In the genomic region with DNA sequence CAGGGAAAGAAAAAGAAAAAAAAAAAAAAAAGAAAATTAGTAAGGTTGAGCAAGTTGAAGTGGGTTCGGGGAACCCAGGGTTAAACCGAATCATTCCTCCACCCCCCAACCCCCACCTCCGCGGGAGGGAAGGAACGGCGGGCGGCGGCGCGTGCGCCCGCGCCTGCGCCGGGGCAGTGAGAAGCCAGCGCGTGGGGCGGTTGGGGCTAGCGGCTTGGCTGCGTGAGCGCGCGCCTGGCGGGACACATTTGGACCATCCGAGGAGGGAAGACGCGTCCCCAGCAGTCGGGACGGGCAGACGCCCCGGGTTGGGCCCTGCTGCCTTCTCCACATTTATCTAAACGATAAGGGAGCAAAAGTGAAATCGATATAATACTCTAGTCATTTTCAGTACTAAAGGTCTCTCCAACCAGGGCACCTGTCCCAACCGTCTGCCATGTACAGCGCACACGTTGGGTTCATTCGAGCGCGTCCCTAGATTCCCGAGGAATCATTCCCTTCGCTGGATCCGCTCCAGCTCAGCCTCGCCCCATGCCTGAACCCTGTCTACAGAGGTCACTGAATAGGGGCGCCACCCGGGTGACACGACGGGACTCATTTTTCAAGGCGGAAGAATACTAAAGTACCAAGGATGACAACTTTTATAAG, we compare ENCODE assay signal across 8 mouse cellular contexts. TPM values are rescaled to one million over a fixed set of nuclear protein-coding genes. Genes with fewer than 3 reads are reported as not detected.
A peak's percentile ranks its signal among the peaks of the same experiment; 100 is the strongest.
DNase-seq lines count a peak whose midpoint lies in the region; ATAC-seq and TF ChIP-seq lines count a peak whose summit lies in the region.

No protein-coding gene starts in this region.

- H3K4me3 ChIP-seq in heart, embryonic 13.5 days, result peak overlapping the region; percentile 100
- peak overlapping the region; percentile 100 for H3K4me3 ChIP-seq in kidney, embryonic 16.5 days (ENCODE audit: low read length)
- H3K4me3 ChIP-seq in liver, postnatal 0 days (ENCODE audit: low read depth, low read length), result peak overlapping the region; percentile 100
- H3K4me3 ChIP-seq in neural tube, embryonic 12.5 days, result peak overlapping the region; percentile 98

- peak; percentile 54 for TF ChIP-seq EP300 in liver, postnatal 0 days (IDR thresholded peaks at IDR 0.05; ENCODE audit: low read depth)

- H3K36me3 ChIP-seq in heart, embryonic 13.5 days, result peaks cover 42% of the 10 kb centered on the region
- H3K36me3 ChIP-seq in kidney, embryonic 16.5 days (ENCODE audit: insufficient read depth, low read length), result peaks cover 27% of the 10 kb centered on the region
- peaks cover 26% of the 10 kb centered on the region for H3K36me3 ChIP-seq in liver, postnatal 0 days (replicated peaks; ENCODE audit: insufficient read depth, low read length)
- H3K36me3 ChIP-seq in neural tube, embryonic 12.5 days, result peaks cover 25% of the 10 kb centered on the region

- peak overlapping the region; percentile 99 for H3K27ac ChIP-seq in heart, embryonic 13.5 days (replicated peaks)
- peak overlapping the region; percentile 99 for H3K27ac ChIP-seq in kidney, embryonic 16.5 days (ENCODE audit: low read length)
- peak overlapping the region; percentile 99 for H3K27ac ChIP-seq in liver, postnatal 0 days (ENCODE audit: low read depth)
- H3K27ac ChIP-seq in neural tube, embryonic 12.5 days, result peak overlapping the region; percentile 90

- peak overlapping the region; percentile 100 for H3K9ac ChIP-seq in heart, embryonic 13.5 days
- peak overlapping the region; percentile 99 for H3K9ac ChIP-seq in kidney, embryonic 16.5 days (replicated peaks; ENCODE audit: low read length)
- peak overlapping the region; percentile 100 for H3K9ac ChIP-seq in liver, postnatal 0 days (replicated peaks)
- H3K9ac ChIP-seq in neural tube, embryonic 12.5 days, result peak overlapping the region; percentile 97

- DNase-seq in brain, adult 2 months (ENCODE audit: low read depth, low spot score), result peak; percentile 91
- DNase-seq in liver, postnatal 0 days, result peak; percentile 86
- peak; percentile 55 for DNase-seq in telencephalon, adult 2 months (ENCODE audit: low read depth, low spot score)

- H3K4me1 ChIP-seq in heart, embryonic 13.5 days, result peaks cover 77% of the 10 kb centered on the region
- H3K4me1 ChIP-seq in kidney, embryonic 16.5 days (ENCODE audit: insufficient read depth, low read length), result peaks cover 53% of the 10 kb centered on the region
- H3K4me1 ChIP-seq in liver, postnatal 0 days (ENCODE audit: insufficient read depth), result peaks cover 45% of the 10 kb centered on the region
- H3K4me1 ChIP-seq in neural tube, embryonic 12.5 days, result peaks cover 41% of the 10 kb centered on the region

- no peak for TF ChIP-seq CTCF in liver, postnatal 0 days (IDR thresholded peaks at IDR 0.05; ENCODE audit: low read depth)

- H3K27me3 ChIP-seq in heart, embryonic 13.5 days (replicated peaks), result no peaks in the 10 kb centered on the region
- H3K27me3 ChIP-seq in kidney, embryonic 16.5 days (ENCODE audit: insufficient read depth, low read length), result no peaks in the 10 kb centered on the region
- no peaks in the 10 kb centered on the region for H3K27me3 ChIP-seq in liver, postnatal 0 days (ENCODE audit: insufficient read depth, low read length)
- no peaks in the 10 kb centered on the region for H3K27me3 ChIP-seq in neural tube, embryonic 12.5 days (replicated peaks)

- WGBS in heart, embryonic 13.5 days, result under 1% methylated on average over 42 of the region's 48 CpGs
- WGBS in kidney, embryonic 16.5 days, result under 1% methylated on average over 48 of the region's 48 CpGs
- WGBS in liver, postnatal 0 days (ENCODE audit: insufficient replicate concordance), result under 1% methylated on average over 46 of the region's 48 CpGs
- under 1% methylated on average over 48 of the region's 48 CpGs for WGBS in neural tube, embryonic 12.5 days

- peak overlapping the region; percentile 94 for H3K4me2 ChIP-seq in heart, embryonic 13.5 days
- peak overlapping the region; percentile 98 for H3K4me2 ChIP-seq in kidney, embryonic 16.5 days (replicated peaks; ENCODE audit: low read depth, low read length)
- peak overlapping the region; percentile 96 for H3K4me2 ChIP-seq in liver, postnatal 0 days (ENCODE audit: low read depth, low read length)
- peak overlapping the region; percentile 97 for H3K4me2 ChIP-seq in neural tube, embryonic 12.5 days (replicated peaks)

- no peaks in the 10 kb centered on the region for H3K9me3 ChIP-seq in heart, embryonic 13.5 days
- H3K9me3 ChIP-seq in kidney, embryonic 16.5 days (ENCODE audit: low read length), result no peaks in the 10 kb centered on the region
- no peaks in the 10 kb centered on the region for H3K9me3 ChIP-seq in liver, postnatal 0 days (ENCODE audit: low read length)
- H3K9me3 ChIP-seq in neural tube, embryonic 12.5 days, result no peaks in the 10 kb centered on the region

- peak; percentile 32 for ATAC-seq in CD4-positive, CD25-positive, alpha-beta regulatory T cell, adult 4 months
- peak; percentile 9; the same call in 1 of the 2 replicates for ATAC-seq in erythroblast, adult 5-6 weeks (replicated peaks; ENCODE audit: low FRiP score, poor library complexity, severe bottlenecking)
- 0 out of 2 replicates have a peak, but pooled peaks have one; percentile 17 for ATAC-seq in heart, embryonic 13.5 days (ENCODE audit: extremely low read depth, insufficient number of reproducible peaks, low FRiP score, low TSS enrichment)
- ATAC-seq in kidney, embryonic 16.5 days (ENCODE audit: low FRiP score, low TSS enrichment), result peak; percentile 60
- peak; percentile 65 for ATAC-seq in liver, postnatal 0 days
- peak; percentile 31 for ATAC-seq in neural tube, embryonic 12.5 days (ENCODE audit: low FRiP score, low read depth)

RNA-seq across cellular contexts. Expression of gene Pfn1, which starts 0.6 kb away (rescaled TPM):
- 1,000 to 10,000 TPM; 2,750 to 3,189 TPM for polyA plus RNA-seq in CD4-positive, CD25-positive, alpha-beta regulatory T cell, adult 4 months (2017; shearing (Covaris generic))
- 414 and 492 TPM in 2 replicates for total RNA-seq in erythroblast, adult 5-6 weeks (2015; ENCODE audit: low replicate concordance)
- 125 and 193 TPM in 2 replicates for total RNA-seq in erythroblast, adult 5-6 weeks (2017; ENCODE audit: low replicate concordance)
- polyA plus RNA-seq in heart, embryonic 13.5 days (2015; fragmentation: Nextera tagmentation; extraction: Ambion mirVana), result 1,587 and 1,588 TPM in 2 replicates
- 1,671 and 1,948 TPM in 2 replicates for polyA plus RNA-seq in kidney, embryonic 16.5 days (2015; fragmentation: Nextera tagmentation; extraction: Ambion mirVana)
- 918 and 940 TPM in 2 replicates for polyA plus RNA-seq in liver, postnatal 0 days (2015; fragmentation: Nextera tagmentation; extraction: Ambion mirVana)
- polyA plus RNA-seq in neural tube, embryonic 12.5 days (2016; fragmentation: Nextera tagmentation; extraction: Ambion mirVana), result 1,155 and 1,157 TPM in 2 replicates

RNA-seq across cellular contexts. Expression of gene Eno3, which starts 2.0 kb away (rescaled TPM):
- 10 to 100 TPM; 32.6 to 32.7 TPM for polyA plus RNA-seq in CD4-positive, CD25-positive, alpha-beta regulatory T cell, adult 4 months (2017; shearing (Covaris generic))
- total RNA-seq in erythroblast, adult 5-6 weeks (2015; ENCODE audit: low replicate concordance), result 1.5 and 2.9 TPM in 2 replicates
- total RNA-seq in erythroblast, adult 5-6 weeks (2017; ENCODE audit: low replicate concordance), result 3.3 and 6.0 TPM in 2 replicates
- polyA plus RNA-seq in heart, embryonic 13.5 days (2015; fragmentation: Nextera tagmentation; extraction: Ambion mirVana), result 273 and 322 TPM in 2 replicates
- polyA plus RNA-seq in kidney, embryonic 16.5 days (2015; fragmentation: Nextera tagmentation; extraction: Ambion mirVana), result 23.1 and 28.0 TPM in 2 replicates
- 4.0 and 21.3 TPM in 2 replicates for polyA plus RNA-seq in liver, postnatal 0 days (2015; fragmentation: Nextera tagmentation; extraction: Ambion mirVana)
- 19.3 and 20.1 TPM in 2 replicates for polyA plus RNA-seq in neural tube, embryonic 12.5 days (2016; fragmentation: Nextera tagmentation; extraction: Ambion mirVana)

RNA-seq across cellular contexts. Expression of gene Slc25a11, which starts 7.8 kb away (rescaled TPM):
- polyA plus RNA-seq in CD4-positive, CD25-positive, alpha-beta regulatory T cell, adult 4 months (2017; shearing (Covaris generic)), result 100 to 1,000 TPM in 1 of 2 experiments, 10 to 100 TPM in 1; 84.0 to 102 TPM
- total RNA-seq in erythroblast, adult 5-6 weeks (2015; ENCODE audit: low replicate concordance), result 17.1 and 20.1 TPM in 2 replicates
- 16.2 and 16.6 TPM in 2 replicates for total RNA-seq in erythroblast, adult 5-6 weeks (2017; ENCODE audit: low replicate concordance)
- 234 and 262 TPM in 2 replicates for polyA plus RNA-seq in heart, embryonic 13.5 days (2015; fragmentation: Nextera tagmentation; extraction: Ambion mirVana)
- polyA plus RNA-seq in kidney, embryonic 16.5 days (2015; fragmentation: Nextera tagmentation; extraction: Ambion mirVana), result 229 and 235 TPM in 2 replicates
- 140 and 143 TPM in 2 replicates for polyA plus RNA-seq in liver, postnatal 0 days (2015; fragmentation: Nextera tagmentation; extraction: Ambion mirVana)
- 152 TPM in 2 replicates for polyA plus RNA-seq in neural tube, embryonic 12.5 days (2016; fragmentation: Nextera tagmentation; extraction: Ambion mirVana)

RNA-seq across cellular contexts. Expression of gene Rnf167, which starts 8.0 kb away (rescaled TPM):
- polyA plus RNA-seq in CD4-positive, CD25-positive, alpha-beta regulatory T cell, adult 4 months (2017; shearing (Covaris generic)), result 100 to 1,000 TPM; 389 to 496 TPM
- total RNA-seq in erythroblast, adult 5-6 weeks (2015; ENCODE audit: low replicate concordance), result 146 and 222 TPM in 2 replicates
- total RNA-seq in erythroblast, adult 5-6 weeks (2017; ENCODE audit: low replicate concordance), result 217 and 308 TPM in 2 replicates
- 66.3 and 73.8 TPM in 2 replicates for polyA plus RNA-seq in heart, embryonic 13.5 days (2015; fragmentation: Nextera tagmentation; extraction: Ambion mirVana)
- polyA plus RNA-seq in kidney, embryonic 16.5 days (2015; fragmentation: Nextera tagmentation; extraction: Ambion mirVana), result 130 and 137 TPM in 2 replicates
- polyA plus RNA-seq in liver, postnatal 0 days (2015; fragmentation: Nextera tagmentation; extraction: Ambion mirVana), result 54.8 and 55.3 TPM in 2 replicates
- polyA plus RNA-seq in neural tube, embryonic 12.5 days (2016; fragmentation: Nextera tagmentation; extraction: Ambion mirVana), result 91.0 and 101 TPM in 2 replicates

RNA-seq across cellular contexts. Expression of gene Spag7, which starts 14.2 kb away (rescaled TPM):
- 100 to 1,000 TPM; 126 to 132 TPM for polyA plus RNA-seq in CD4-positive, CD25-positive, alpha-beta regulatory T cell, adult 4 months (2017; shearing (Covaris generic))
- 10.6 and 31.3 TPM in 2 replicates for total RNA-seq in erythroblast, adult 5-6 weeks (2015; ENCODE audit: low replicate concordance)
- 21.4 and 25.6 TPM in 2 replicates for total RNA-seq in erythroblast, adult 5-6 weeks (2017; ENCODE audit: low replicate concordance)
- 175 and 206 TPM in 2 replicates for polyA plus RNA-seq in heart, embryonic 13.5 days (2015; fragmentation: Nextera tagmentation; extraction: Ambion mirVana)
- polyA plus RNA-seq in kidney, embryonic 16.5 days (2015; fragmentation: Nextera tagmentation; extraction: Ambion mirVana), result 206 and 209 TPM in 2 replicates
- polyA plus RNA-seq in liver, postnatal 0 days (2015; fragmentation: Nextera tagmentation; extraction: Ambion mirVana), result 36.6 and 42.1 TPM in 2 replicates
- polyA plus RNA-seq in neural tube, embryonic 12.5 days (2016; fragmentation: Nextera tagmentation; extraction: Ambion mirVana), result 154 and 158 TPM in 2 replicates

Comparison
In these comparisons a context has a peak if more than half of its experiments do, and no peak if none do; other contexts are left out.
1. Peak in every context shown above with its lines: DNase-seq, ATAC-seq, H3K4me3 ChIP-seq and H3K27ac ChIP-seq.
2. ATAC-seq: peak in every context shown above with its lines; median percentile 65 in liver, postnatal 0 days; 60 in kidney, embryonic 16.5 days; 32 in CD4-positive, CD25-positive, alpha-beta regulatory T cell, adult 4 months; 31 in neural tube, embryonic 12.5 days; 17 in heart, embryonic 13.5 days; 9 in erythroblast, adult 5-6 weeks.